Mouse (Mus musculus): ENCODE data around the gene Car3. TPM values are rescaled to one million over a fixed set of nuclear protein-coding genes. Genes with fewer than 3 reads are reported as not detected.

The Car3 gene
- polyA plus RNA-seq, 1 experiment from 2014 or later: 2.2 TPM

GRCm38 (mm10) chr3:14893700-14894099 is 30.4 kb downstream of the Car3 start:
- peaks cover 14% of the 10 kb centered on the region for H3K4me1 ChIP-seq
- no peak overlapping the region for H3K27ac ChIP-seq
- no peaks in the 10 kb centered on the region for H3K27me3 ChIP-seq (ENCODE audit: poor library complexity, severe bottlenecking)
- 0 out of 2 replicates have a peak, but pooled peaks cover 2% of the 10 kb centered on the region for H3K36me3 ChIP-seq (replicated peaks)
- no peak overlapping the region for H3K4me3 ChIP-seq
- H3K9me3 ChIP-seq: no peaks in the 10 kb centered on the region
- DNase-seq (ENCODE audit: extremely low spot score, low spot score): no peak
- 81% methylated on average over 5 of the region's 5 CpGs for WGBS

DNA sequence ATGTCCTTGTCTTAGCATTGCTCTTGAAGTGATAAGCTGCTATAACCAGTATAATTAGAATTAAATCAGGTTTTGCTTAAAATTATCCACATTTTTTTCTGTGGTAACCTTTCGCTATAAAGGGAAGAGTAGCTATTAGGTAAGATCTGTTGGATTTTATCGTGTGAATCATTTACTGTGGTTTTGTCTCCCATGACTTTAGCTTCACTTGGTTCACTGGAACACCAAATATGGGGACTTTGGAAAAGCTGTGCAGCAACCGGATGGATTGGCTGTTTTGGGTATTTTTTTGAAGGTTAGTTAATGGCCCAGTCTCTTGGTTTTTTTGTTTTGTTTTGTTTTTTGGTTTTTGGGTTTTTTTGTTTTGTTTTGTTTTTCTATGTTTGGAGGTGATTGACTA is 32.0 kb downstream of the Car3 start:
- 0 out of 2 replicates have a peak, but pooled peaks cover 2% of the 10 kb centered on the region for H3K36me3 ChIP-seq (replicated peaks)
- H3K9me3 ChIP-seq: no peaks in the 10 kb centered on the region
- DNase-seq (ENCODE audit: extremely low spot score, low spot score): no peak
- no peaks in the 10 kb centered on the region for H3K27me3 ChIP-seq (ENCODE audit: poor library complexity, severe bottlenecking)
- H3K4me1 ChIP-seq: peaks cover 16% of the 10 kb centered on the region
- WGBS: 92% methylated on average over 3 of the region's 3 CpGs
- H3K4me3 ChIP-seq: no peak overlapping the region
- H3K27ac ChIP-seq: no peak overlapping the region

DNA sequence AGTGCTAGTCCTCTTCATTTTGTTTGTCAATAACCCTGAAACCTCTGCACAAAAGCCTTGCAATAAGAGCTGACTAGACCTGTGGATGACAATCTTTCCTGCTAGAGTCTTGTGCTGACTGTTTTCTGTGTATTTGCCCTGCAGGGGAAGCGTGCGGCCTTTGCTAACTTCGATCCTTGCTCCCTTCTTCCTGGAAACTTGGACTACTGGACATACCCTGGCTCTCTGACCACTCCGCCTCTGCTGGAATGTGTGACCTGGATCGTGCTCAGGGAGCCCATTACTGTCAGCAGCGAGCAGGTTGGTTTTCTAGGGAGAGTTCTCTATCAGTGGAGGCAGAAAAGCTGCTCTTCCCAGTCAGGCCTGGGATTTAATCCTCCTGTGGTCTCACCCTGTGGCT is 34.5 kb downstream of the Car3 start:
- H3K36me3 ChIP-seq (replicated peaks): peaks cover 2% of the 10 kb centered on the region; the same call in 1 of the 2 replicates
- peaks cover 12% of the 10 kb centered on the region for H3K4me1 ChIP-seq
- 76% methylated on average over 6 of the region's 6 CpGs for WGBS
- H3K9me3 ChIP-seq: no peaks in the 10 kb centered on the region
- no peak overlapping the region for H3K4me3 ChIP-seq
- H3K27ac ChIP-seq: no peak overlapping the region
- no peak for DNase-seq (ENCODE audit: extremely low spot score, low spot score)
- H3K27me3 ChIP-seq (ENCODE audit: poor library complexity, severe bottlenecking): no peaks in the 10 kb centered on the region

DNA sequence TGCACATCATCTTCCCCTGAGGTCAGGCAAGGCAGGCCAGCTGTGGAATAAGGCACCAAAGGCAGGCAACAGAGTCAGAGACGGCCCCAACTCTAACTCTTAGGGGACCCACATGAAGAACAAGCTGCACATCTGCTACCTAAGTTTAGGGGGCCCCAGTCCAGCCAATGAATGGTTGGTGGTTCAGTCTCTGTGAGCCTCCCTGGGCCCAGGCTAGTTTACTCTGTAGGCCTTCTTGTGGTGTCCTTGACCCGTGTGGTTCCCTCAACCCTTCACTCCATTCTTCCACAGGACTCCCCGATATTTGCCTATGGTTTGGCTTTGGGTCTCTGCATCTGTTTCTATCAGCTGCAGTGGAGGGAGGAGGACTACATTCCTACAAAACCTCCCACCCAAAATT is 40.1 kb downstream of the Car3 start:
- no peak overlapping the region for H3K27ac ChIP-seq
- peaks cover 12% of the 10 kb centered on the region for H3K4me1 ChIP-seq
- no peaks in the 10 kb centered on the region for H3K27me3 ChIP-seq (ENCODE audit: poor library complexity, severe bottlenecking)
- no peak for DNase-seq (ENCODE audit: extremely low spot score, low spot score)
- no peaks in the 10 kb centered on the region; the same call in 1 of the 2 replicates for H3K36me3 ChIP-seq (replicated peaks)
- no peaks in the 10 kb centered on the region for H3K9me3 ChIP-seq
- no peak overlapping the region for H3K4me3 ChIP-seq
- 94% methylated on average over 3 of the region's 3 CpGs for WGBS

DNA sequence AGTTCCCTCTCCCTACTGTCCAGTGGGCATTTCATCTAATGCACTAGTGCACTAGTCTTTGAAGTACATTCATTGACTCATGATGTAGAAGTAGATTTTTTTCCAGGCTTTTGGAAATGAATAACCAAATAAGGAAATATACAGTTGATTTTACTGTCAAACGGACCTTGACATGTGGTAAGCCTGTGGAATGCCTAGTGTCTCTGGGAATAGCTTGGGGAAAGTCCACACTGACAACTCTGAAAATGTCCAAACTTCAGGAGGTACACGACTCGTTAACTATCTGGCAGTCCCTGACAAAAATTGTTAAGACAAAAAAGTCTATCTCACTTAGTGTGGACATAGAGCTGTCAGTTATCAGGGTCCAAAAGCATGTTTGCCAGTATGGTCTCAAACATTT is 40.9 kb downstream of the Car3 start:
- WGBS: 92% methylated on average over 3 of the region's 3 CpGs

GRCm38 (mm10) chr3:14907271-14907670 is 44.0 kb downstream of the Car3 start:
- 33% methylated on average over 1 of the region's 1 CpGs for WGBS
- Histone ChIP-seq H3K27ac (no peak overlapping the region), H3K36me3 (replicated peaks) (no peaks in the 10 kb centered on the region), H3K9me3 (no peaks in the 10 kb centered on the region), H3K27me3 (ENCODE audit: poor library complexity, severe bottlenecking) (no peaks in the 10 kb centered on the region), H3K4me3 (no peak overlapping the region), H3K4me1 (no peaks in the 10 kb centered on the region)
- no peak for DNase-seq (ENCODE audit: extremely low spot score, low spot score)

More for the DNA sequence above, 40.9 kb downstream of the Car3 start:
- Histone ChIP-seq H3K27ac (no peak overlapping the region), H3K27me3 (ENCODE audit: poor library complexity, severe bottlenecking) (no peaks in the 10 kb centered on the region), H3K36me3 (replicated peaks) (no peaks in the 10 kb centered on the region; the same call in 1 of the 2 replicates), H3K9me3 (no peaks in the 10 kb centered on the region), H3K4me3 (no peak overlapping the region), H3K4me1 (peaks cover 10% of the 10 kb centered on the region)
- no peak for DNase-seq (ENCODE audit: extremely low spot score, low spot score)

DNA sequence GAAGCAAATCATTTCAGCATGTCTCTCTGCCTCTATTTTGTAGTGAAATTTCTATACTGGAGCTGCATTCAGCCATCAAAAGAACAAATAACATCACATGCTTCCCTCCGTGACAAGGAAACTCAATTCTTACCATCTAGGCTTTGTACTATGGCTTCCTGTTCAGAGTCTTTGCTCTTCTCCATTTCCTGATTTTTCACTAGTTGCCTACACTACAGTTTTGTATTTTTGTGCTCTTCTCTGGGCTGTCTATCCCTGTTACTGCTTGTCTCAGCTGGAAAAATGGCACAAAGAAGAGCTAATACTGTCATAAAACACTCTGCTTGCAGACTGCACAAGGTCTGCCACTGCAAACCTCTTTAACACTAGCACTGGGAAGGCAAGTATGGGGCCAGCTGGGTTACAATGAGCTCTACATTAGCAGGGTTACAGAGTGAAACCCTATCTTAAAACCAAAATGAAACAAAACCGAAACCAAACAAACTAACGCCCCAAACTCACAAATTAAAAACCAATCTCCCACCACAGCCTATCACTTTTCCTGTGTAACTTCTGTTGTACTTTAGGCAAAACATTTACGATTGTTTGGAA is 48.8 kb downstream of the Car3 start:
- WGBS: 91% methylated on average over 4 of the region's 4 CpGs
- Histone ChIP-seq H3K4me1 (no peaks in the 10 kb centered on the region), H3K27ac (no peak overlapping the region), H3K9me3 (no peaks in the 10 kb centered on the region), H3K4me3 (no peak overlapping the region), H3K27me3 (ENCODE audit: poor library complexity, severe bottlenecking) (no peaks in the 10 kb centered on the region), H3K36me3 (replicated peaks) (no peaks in the 10 kb centered on the region)
- no peak for DNase-seq (ENCODE audit: extremely low spot score, low spot score)

GRCm38 (mm10) chr3:14913774-14914173 is 50.5 kb downstream of the Car3 start:
- Histone ChIP-seq H3K4me3 (no peak overlapping the region), H3K9me3 (no peaks in the 10 kb centered on the region), H3K4me1 (no peaks in the 10 kb centered on the region; the same call in 1 of the 2 replicates), H3K27me3 (ENCODE audit: poor library complexity, severe bottlenecking) (no peaks in the 10 kb centered on the region), H3K27ac (no peak overlapping the region), H3K36me3 (replicated peaks) (no peaks in the 10 kb centered on the region)
- 92% methylated on average over 4 of the region's 4 CpGs for WGBS
- no peak for DNase-seq (ENCODE audit: extremely low spot score, low spot score)

- Histone ChIP-seq H3K36me3 (replicated peaks) (no peaks in the 10 kb centered on the region), H3K27ac (no peak overlapping the region), H3K27me3 (ENCODE audit: poor library complexity, severe bottlenecking) (no peaks in the 10 kb centered on the region), H3K9me3 (no peaks in the 10 kb centered on the region), H3K4me3 (no peak overlapping the region), H3K4me1 (no peaks in the 10 kb centered on the region; the same call in 1 of the 2 replicates)
- DNase-seq (ENCODE audit: extremely low spot score, low spot score): no peak
- WGBS: 91% methylated on average over 2 of the region's 2 CpGs
Observed at GRCm38 (mm10) chr3:14915355-14915754, 52.0 kb downstream of the Car3 start.

GRCm38 (mm10) chr3:14917261-14917660 is 53.9 kb downstream of the Car3 start:
- Histone ChIP-seq H3K27ac (no peak overlapping the region), H3K27me3 (ENCODE audit: poor library complexity, severe bottlenecking) (no peaks in the 10 kb centered on the region), H3K36me3 (replicated peaks) (no peaks in the 10 kb centered on the region), H3K4me1 (no peaks in the 10 kb centered on the region; the same call in 1 of the 2 replicates), H3K9me3 (no peaks in the 10 kb centered on the region), H3K4me3 (no peak overlapping the region)
- WGBS: 69% methylated on average over 2 of the region's 2 CpGs
- DNase-seq (ENCODE audit: extremely low spot score, low spot score): no peak

Other genes with a start within 250 kb of the Car3 start
- 3.0 and 3.6 TPM in 2 replicates for gene Car13, start 221.8 kb upstream of the Car3 start, polyA plus RNA-seq (2016; fragmentation: Nextera tagmentation; extraction: Ambion mirVana)
- gene Car1, start 55.1 kb upstream of the Car3 start, polyA plus RNA-seq (2016; fragmentation: Nextera tagmentation; extraction: Ambion mirVana): 0.12 TPM in 1 of 2 replicates, not detected in the other
- 88.4 and 120 TPM in 2 replicates for gene Car2, start 22.8 kb downstream of the Car3 start, polyA plus RNA-seq (2016; fragmentation: Nextera tagmentation; extraction: Ambion mirVana)